Mouse (Mus musculus) kidney, adult 2 months (tissue): ENCODE results near the gene Ces1d.

ENCODE experiments used
- CTCF ChIP-seq: fragments of 200-500 bp; conservative IDR thresholded peaks from 2 replicates; pipeline ENCODE4 v1.5.1; 2011; ENCODE audit warnings: low read depth, mild to moderate bottlenecking, control low read depth, low read length, moderate library complexity, mixed read lengths; ENCODE audit not compliant: insufficient read depth, insufficient read length
- POLR2A ChIP-seq: fragments of 200-500 bp; IDR thresholded peaks from one replicate; pipeline ENCODE4 v1.6.1; 2011; ENCODE audit warnings: low read depth, low read length, control low read depth

DNA sequence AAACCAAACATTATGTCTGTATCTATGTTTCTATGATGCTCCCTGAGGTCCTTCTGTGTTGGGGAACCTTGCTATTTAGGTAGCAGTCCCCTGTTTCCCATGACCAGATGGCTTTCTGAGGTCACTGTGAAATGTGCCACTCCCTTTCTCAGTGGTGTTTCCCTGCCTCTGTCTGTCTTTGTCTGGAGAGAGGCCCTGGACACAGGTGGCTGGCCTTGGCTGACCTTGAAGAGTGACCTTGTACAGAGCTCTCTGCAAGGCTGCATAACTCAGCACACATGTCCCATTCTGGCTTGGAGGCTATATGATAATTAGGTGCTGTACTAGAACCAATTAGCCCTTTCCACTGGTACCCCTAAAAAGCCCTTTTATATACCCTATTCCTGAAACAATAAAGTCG is 21.0 kb downstream of the Ces1d start:
- TF ChIP-seq POLR2A (no peak), CTCF (no peak)
